Mouse (Mus musculus): Measurements from ENCODE around the gene Cytip.

Cytip gene

GRCm38 (mm10) chr2:58195346-58195745 lies at the start of gene Cytip:
Gene Cytip (minus strand): TSS chr2:58195532.
- DNase-seq (ENCODE audit: low read depth, low spot score): no peak

- DNase-seq (ENCODE audit: low read depth, low spot score): no peak
Observed at GRCm38 (mm10) chr2:58240639-58241038, 45.3 kb upstream of the Cytip start.

GRCm38 (mm10) chr2:58237487-58237886 lies 42.2 kb upstream of the Cytip start:
- no peak for DNase-seq (ENCODE audit: low read depth, low spot score)

- peak; percentile 66 for DNase-seq (ENCODE audit: low read depth, low spot score)
Observed at GRCm38 (mm10) chr2:58199442-58199841, 4.1 kb upstream of the Cytip start.

- no peak for DNase-seq (ENCODE audit: low read depth, low spot score)
Observed at GRCm38 (mm10) chr2:58196880-58197279, 1.5 kb upstream of the Cytip start.

GRCm38 (mm10) chr2:58194422-58195115 lies 763 bp downstream of the Cytip start:
- no peak for DNase-seq (ENCODE audit: low read depth, low spot score)

GRCm38 (mm10) chr2:58192160-58192559 lies 3.2 kb downstream of the Cytip start:
- DNase-seq (ENCODE audit: low read depth, low spot score): no peak

- DNase-seq (ENCODE audit: low read depth, low spot score): no peak
Observed at GRCm38 (mm10) chr2:58189501-58189900, 5.8 kb downstream of the Cytip start.

- no peak for DNase-seq (ENCODE audit: low read depth, low spot score)
Observed at GRCm38 (mm10) chr2:58188903-58189302, 6.4 kb downstream of the Cytip start.

- no peak for DNase-seq (ENCODE audit: low read depth, low spot score)
Observed at GRCm38 (mm10) chr2:58187310-58188051, 7.9 kb downstream of the Cytip start.

GRCm38 (mm10) chr2:58184197-58184596 lies 11.1 kb downstream of the Cytip start:
- DNase-seq (ENCODE audit: low read depth, low spot score): no peak

GRCm38 (mm10) chr2:58183658-58184057 lies 11.7 kb downstream of the Cytip start:
- DNase-seq (ENCODE audit: low read depth, low spot score): no peak

- DNase-seq (ENCODE audit: low read depth, low spot score): no peak
Observed at GRCm38 (mm10) chr2:58180776-58181175, 14.6 kb downstream of the Cytip start.

GRCm38 (mm10) chr2:58179056-58179455 lies 16.3 kb downstream of the Cytip start:
- no peak for DNase-seq (ENCODE audit: low read depth, low spot score)

GRCm38 (mm10) chr2:58175392-58176291 lies 19.7 kb downstream of the Cytip start:
- DNase-seq (ENCODE audit: low read depth, low spot score): no peak

GRCm38 (mm10) chr2:58174476-58175286 lies 20.7 kb downstream of the Cytip start:
- no peak for DNase-seq (ENCODE audit: low read depth, low spot score)

- DNase-seq (ENCODE audit: low read depth, low spot score): no peak
Observed at GRCm38 (mm10) chr2:58172963-58173362, 22.4 kb downstream of the Cytip start.

- no peak for DNase-seq (ENCODE audit: low read depth, low spot score)
Observed at GRCm38 (mm10) chr2:58169173-58169572, 26.2 kb downstream of the Cytip start.

- DNase-seq (ENCODE audit: low read depth, low spot score): no peak
Observed at GRCm38 (mm10) chr2:58167654-58168053, 27.7 kb downstream of the Cytip start.

- no peak for DNase-seq (ENCODE audit: low read depth, low spot score)
Observed at GRCm38 (mm10) chr2:58166764-58167163, 28.6 kb downstream of the Cytip start.
